Mouse (Mus musculus) embryo, embryonic 11.5 days (tissue): Measurements from ENCODE around the gene Apoc1.
"Not testable (repeated sequence)": the region's sequence is repeated elsewhere in the genome, so short reads cannot be mapped to it uniquely, and the experiment has no call there.

ENCODE experiments used
- DNase-seq: peaks from one replicate; pipeline ENCODE4 v3.0.0-alpha.2; 2012; ENCODE audit warnings: low read depth, low spot score

Gene Apoc1

DNA sequence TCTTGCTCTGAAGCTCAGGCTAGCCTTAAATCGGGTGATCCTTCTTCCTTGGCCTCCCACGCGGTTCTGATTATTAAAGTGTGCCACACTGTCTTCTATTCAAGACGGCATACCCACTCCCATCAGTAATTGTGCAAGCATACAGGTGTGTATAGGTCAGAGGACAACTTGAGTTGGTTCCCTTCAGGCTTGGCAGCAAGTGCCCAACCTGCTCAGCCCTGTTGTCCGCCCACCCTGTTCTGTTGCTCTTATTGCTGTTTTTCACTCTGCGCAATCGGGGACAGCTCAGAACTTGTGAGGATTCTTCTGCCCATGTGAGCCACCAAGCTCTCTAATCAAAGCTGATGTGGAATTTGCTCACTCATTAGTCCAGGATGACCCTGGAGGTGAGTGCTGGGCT, 12.8 kb upstream of the Apoc1 start:
- no peak for DNase-seq

GRCm38 (mm10) chr7:19704475-19704874, 12.0 kb upstream of the Apoc1 start:
- DNase-seq: no peak

GRCm38 (mm10) chr7:19702859-19703555, 10.5 kb upstream of the Apoc1 start:
- DNase-seq: no peak

- DNase-seq: peak; percentile 49
These were observed 8.8 kb upstream of the Apoc1 start for GRCm38 (mm10) chr7:19701069-19701761.

DNA sequence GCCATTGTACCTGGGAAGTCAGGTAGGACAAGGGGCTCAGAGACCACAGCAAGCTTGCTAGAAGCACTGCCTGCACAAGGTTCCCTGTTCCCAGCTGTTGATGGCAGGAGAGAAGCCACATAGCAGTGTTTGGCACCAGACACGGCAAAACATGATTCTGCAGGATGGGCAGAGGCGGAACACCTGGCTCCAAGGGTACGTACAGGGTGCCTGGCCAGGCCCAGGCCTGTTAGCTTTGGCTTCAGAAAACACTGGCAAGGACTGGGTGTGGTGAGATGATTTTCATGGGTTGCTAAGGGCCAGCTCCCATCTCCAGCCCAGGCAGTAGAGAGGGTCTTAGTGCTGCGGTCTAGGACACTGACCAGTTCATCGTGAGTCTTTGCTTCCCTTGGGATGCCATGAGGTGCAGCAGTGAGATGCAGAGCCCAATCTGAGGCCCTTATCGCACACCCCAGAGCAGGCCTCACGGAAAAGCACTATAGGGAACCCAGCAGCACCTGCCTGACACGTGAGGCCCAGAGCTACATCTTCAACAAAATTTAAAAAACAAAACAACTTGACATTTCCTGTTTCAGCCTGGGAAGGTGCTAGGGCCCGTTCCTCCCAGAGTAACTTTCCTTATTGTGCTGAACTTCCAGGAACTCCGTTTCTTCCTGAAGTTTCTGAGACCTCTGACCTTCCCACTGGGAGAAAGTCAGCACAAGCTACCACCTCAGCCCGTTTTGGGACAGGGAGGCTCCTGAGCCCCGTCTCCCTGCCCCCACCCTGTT, 8.0 kb upstream of the Apoc1 start:
- DNase-seq: no peak

DNA sequence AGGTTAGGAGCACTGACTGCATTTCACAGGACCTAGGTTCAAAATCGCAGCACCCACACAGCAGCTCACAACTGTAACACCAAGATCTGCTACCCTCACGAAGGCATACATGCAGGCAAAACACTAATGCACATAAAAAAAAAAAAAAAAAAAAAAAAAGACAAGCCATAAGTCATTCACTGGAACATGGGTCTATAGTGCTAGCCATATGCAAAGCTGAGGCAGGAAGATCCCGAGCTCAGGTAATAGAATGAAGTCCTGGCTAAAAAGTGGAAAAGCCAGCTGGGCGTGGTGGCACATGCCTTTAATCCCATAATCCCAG, 7.3 kb upstream of the Apoc1 start:
- DNase-seq: no peak

- no peak for DNase-seq
These were observed 6.7 kb upstream of the Apoc1 start, which contains the start of gene Apoe for GRCm38 (mm10) chr7:19698907-19699826. Gene Apoe, minus strand, starts transcription at chr7:19699188.

DNA sequence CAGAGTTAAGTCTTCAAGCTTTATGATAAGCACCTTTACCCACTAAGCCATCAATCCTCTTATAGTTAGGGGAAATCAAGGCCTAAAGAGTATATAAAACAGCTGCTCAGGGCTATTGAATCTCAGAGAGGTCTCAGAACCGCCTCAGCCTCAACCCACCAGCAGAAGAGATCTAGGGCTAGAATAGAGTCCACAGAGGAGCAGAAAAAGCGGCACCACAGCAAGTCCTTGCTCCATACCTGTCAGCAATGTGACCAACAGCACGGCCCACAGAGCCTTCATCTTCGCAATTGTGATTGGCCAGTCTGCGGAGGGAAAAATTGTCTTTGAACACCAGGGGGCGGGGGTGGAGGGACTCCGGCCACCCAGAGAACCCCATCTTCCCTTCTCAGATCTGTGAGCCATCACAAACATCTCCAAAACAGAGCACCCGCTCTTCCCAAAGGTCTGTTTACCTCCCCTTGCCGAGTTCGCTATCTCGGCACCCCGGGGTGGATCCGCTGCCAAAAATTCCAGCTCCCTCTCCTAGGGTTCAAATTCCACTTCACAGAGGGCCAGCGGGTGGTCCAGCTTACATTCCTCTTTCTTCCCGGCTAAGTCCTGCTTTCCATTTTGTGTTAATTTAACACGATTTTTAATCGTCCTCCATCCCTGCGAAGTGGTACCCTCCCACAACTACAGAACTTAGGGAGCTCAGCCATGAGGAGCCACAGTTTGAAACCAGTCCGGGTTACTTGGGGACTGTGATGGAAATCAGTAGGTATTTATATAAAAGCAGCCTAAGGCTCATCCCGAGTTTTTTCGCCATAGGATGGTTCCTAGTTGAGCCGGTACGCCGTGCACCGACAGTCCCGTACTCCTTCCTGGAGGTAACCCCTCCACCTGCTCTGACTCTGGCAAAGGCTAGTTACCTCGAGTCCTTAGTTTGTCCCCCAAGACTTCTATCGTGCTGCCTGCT, 5.8 kb upstream of the Apoc1 start:
- no peak for DNase-seq

GRCm38 (mm10) chr7:19696336-19696873, 3.9 kb upstream of the Apoc1 start:
- DNase-seq: no peak

GRCm38 (mm10) chr7:19695881-19696280, 3.4 kb upstream of the Apoc1 start:
- DNase-seq: no peak

DNA sequence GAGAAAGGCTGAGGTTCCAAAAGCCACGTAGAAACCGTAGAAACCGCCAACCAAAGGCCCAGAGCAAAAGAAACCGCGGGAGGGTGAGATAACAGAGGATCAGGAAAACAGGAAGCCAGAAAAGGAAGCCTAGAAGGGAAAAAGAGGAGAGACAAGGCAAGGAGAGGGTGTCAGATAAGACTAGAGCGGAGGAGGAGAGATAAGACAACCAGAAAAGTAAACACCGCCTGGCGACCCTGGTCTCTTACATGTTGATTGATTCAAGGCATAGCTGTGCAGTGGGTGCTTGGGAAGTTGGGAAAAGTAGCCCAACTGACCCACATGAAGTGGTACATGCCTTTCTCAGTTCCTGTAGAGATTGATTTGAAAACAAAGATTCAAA, 2.7 kb upstream of the Apoc1 start:
- DNase-seq: no peak

DNA sequence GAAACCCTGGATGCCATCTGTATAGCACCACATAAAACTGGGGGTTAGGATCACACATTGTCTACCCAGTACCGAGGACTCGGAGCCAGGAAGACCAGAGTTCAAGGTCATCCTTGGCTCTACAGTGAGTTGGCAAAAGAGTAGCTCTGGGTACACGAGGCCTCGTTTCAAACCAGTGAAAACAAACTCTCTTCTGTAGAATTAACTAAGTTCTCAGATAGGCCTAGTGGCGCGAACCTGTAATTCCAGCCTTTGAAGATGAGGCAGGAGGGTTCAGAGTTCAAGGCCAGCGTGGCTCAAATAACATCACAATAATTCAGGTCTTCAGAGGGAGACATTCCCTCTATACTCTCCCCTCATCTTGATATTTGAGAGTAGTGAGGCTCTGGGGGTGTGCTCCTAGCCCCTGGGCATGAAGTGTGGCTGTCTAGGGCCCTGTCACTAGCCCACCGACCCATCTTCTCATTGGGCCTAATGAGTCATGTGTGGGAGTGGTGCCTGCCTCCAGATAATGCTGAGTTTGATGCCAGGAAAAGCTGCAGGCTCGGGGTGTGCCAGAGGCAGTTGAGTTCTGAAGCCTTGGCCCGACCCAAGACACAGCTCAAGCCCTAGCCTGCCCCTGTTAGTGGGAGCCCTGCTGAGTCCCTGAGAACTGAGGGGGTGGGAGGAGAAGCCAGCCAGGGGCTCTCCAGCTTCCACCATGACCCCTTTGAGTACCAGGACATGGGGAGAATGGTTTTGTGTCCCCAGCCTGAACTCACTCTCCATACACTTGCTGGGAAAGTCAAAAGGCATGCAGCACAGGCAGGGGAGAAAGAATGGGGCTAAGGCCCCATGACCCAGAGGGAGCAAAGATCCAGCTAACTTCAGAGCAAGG, 2.1 kb upstream of the Apoc1 start:
- no peak for DNase-seq

- DNase-seq: no peak
These were observed 961 bp upstream of the Apoc1 start for GRCm38 (mm10) chr7:19693421-19693820.

- no peak for DNase-seq
These were observed 1.0 kb downstream of the Apoc1 start for GRCm38 (mm10) chr7:19691434-19691833.

- DNase-seq: no peak
These were observed 1.6 kb downstream of the Apoc1 start for GRCm38 (mm10) chr7:19690845-19691244.

GRCm38 (mm10) chr7:19688611-19689010, 3.8 kb downstream of the Apoc1 start:
- DNase-seq: no peak

GRCm38 (mm10) chr7:19688101-19688500, 4.4 kb downstream of the Apoc1 start:
- DNase-seq: no peak

DNA sequence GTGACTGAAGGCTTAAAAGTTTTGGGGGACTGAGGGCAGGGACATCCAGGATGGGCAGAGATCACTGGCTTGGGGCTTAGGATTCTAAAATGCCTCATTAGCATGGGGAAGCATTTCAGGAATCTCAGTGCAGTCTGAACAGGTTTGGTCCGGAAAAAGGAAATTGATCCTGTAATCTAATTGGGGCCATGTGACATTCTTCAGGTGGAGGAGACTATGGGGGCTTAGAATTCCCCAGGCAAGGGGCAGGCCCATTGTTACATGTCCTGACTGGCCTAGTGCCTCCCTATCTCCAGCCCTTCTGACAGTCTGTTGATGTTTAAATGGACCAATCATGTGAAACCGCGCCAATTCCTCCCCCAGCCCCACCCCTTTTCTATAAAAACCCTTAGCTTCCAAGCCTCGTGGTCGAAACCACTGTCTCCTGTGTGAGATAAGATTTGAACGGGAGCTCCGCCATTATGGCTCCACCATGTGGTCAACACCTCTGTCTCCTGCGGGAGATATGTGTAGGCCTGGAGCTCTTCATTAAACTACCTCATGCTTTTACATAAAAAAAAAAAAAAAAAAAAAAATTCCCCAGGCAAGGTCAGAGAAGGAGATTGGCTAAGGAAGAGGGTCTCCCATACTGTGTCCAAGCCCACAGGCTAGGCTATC, 5.4 kb downstream of the Apoc1 start:
- DNase-seq: not testable (repeated sequence)

GRCm38 (mm10) chr7:19686521-19686920, 5.9 kb downstream of the Apoc1 start:
- DNase-seq: no peak
